Comparison of ENCODE assay signal across 8 mouse cellular contexts in the genomic region with DNA sequence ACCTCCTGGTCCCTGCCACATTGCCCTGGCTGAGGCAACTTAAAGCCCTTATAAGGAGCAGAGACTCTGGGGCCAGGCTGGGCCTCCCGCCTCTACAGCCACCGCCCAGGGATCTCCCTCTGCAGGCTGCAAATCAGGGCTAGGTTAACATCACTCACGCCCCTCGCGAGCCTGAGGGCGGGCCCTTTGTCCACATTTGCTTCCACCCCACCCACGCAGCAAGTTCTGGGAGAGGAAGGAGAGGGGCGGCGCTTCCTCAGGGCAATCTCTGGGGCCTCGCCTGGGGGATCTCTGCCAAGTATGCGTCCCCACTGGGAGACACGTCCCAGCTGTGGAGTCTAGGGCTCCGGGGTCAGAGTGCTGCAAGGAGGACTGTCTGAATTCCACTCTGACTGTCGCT. TPM values are rescaled to one million over a fixed set of nuclear protein-coding genes. Genes with fewer than 3 reads are reported as not detected.
A peak's percentile ranks its signal among the peaks of the same experiment; 100 is the strongest.
DNase-seq lines count a peak whose midpoint lies in the region; ATAC-seq lines count a peak whose summit lies in the region.

No protein-coding gene starts in this region.

- H3K27me3 ChIP-seq in embryonic facial prominence, embryonic 10.5 days (replicated peaks; ENCODE audit: low read depth, poor library complexity, severe bottlenecking), result no peaks in the 10 kb centered on the region
- H3K27me3 ChIP-seq in heart, embryonic 12.5 days (replicated peaks), result no peaks in the 10 kb centered on the region
- no peaks in the 10 kb centered on the region for H3K27me3 ChIP-seq in kidney, embryonic 16.5 days (ENCODE audit: insufficient read depth, low read length)

- peaks cover 45% of the 10 kb centered on the region for H3K4me1 ChIP-seq in embryonic facial prominence, embryonic 10.5 days
- peaks cover 56% of the 10 kb centered on the region for H3K4me1 ChIP-seq in heart, embryonic 12.5 days (replicated peaks)
- H3K4me1 ChIP-seq in kidney, embryonic 16.5 days (ENCODE audit: insufficient read depth, low read length), result peaks cover 24% of the 10 kb centered on the region

- WGBS in embryonic facial prominence, embryonic 10.5 days, result 3% methylated on average over 14 of the region's 14 CpGs
- under 1% methylated on average over 14 of the region's 14 CpGs for WGBS in heart, embryonic 12.5 days
- 0% methylated on average over 14 of the region's 14 CpGs for WGBS in kidney, embryonic 16.5 days

- peak overlapping the region; percentile 92 for H3K4me2 ChIP-seq in heart, embryonic 12.5 days
- peak overlapping the region; percentile 77 for H3K4me2 ChIP-seq in kidney, embryonic 16.5 days (replicated peaks; ENCODE audit: low read depth, low read length)

- H3K9ac ChIP-seq in heart, embryonic 12.5 days, result peak overlapping the region; percentile 84
- H3K9ac ChIP-seq in kidney, embryonic 16.5 days (replicated peaks; ENCODE audit: low read length), result peak overlapping the region; percentile 64

- peak; percentile 55 to 61 for DNase-seq in B cell, adult 2 months
- peak; percentile 98 for DNase-seq in ZHBTc4 (ENCODE audit: low read depth, low spot score)
- peak; percentile 83 for DNase-seq in embryonic facial prominence, embryonic 10.5 days (ENCODE audit: low spot score)
- DNase-seq in lung, postnatal 36 days, result peak; percentile 99
- peak; percentile 72 for DNase-seq in retina, embryonic 14.5 days (ENCODE audit: low spot score)

- ATAC-seq in heart, embryonic 12.5 days (ENCODE audit: insufficient number of reproducible peaks, low FRiP score), result peak; percentile 79
- ATAC-seq in kidney, embryonic 16.5 days (ENCODE audit: low FRiP score, low TSS enrichment), result peak; percentile 90
- ATAC-seq in inflammation-experienced regulatory T-cells, adult 6 months, result no peak

- H3K9me3 ChIP-seq in embryonic facial prominence, embryonic 10.5 days, result no peaks in the 10 kb centered on the region
- no peaks in the 10 kb centered on the region for H3K9me3 ChIP-seq in heart, embryonic 12.5 days (replicated peaks)
- no peaks in the 10 kb centered on the region for H3K9me3 ChIP-seq in kidney, embryonic 16.5 days (ENCODE audit: low read length)

- peak overlapping the region; percentile 56 for H3K4me3 ChIP-seq in embryonic facial prominence, embryonic 10.5 days
- H3K4me3 ChIP-seq in heart, embryonic 12.5 days, result peak overlapping the region; percentile 55
- peak overlapping the region; percentile 52 for H3K4me3 ChIP-seq in kidney, embryonic 16.5 days (ENCODE audit: low read length)

- peak overlapping the region; percentile 89 for H3K27ac ChIP-seq in embryonic facial prominence, embryonic 10.5 days (replicated peaks)
- peak overlapping the region; percentile 91 for H3K27ac ChIP-seq in heart, embryonic 12.5 days (ENCODE audit: poor library complexity, severe bottlenecking)
- H3K27ac ChIP-seq in kidney, embryonic 16.5 days (ENCODE audit: low read length), result peak overlapping the region; percentile 84

- peaks cover 36% of the 10 kb centered on the region for H3K36me3 ChIP-seq in embryonic facial prominence, embryonic 10.5 days (replicated peaks)
- peaks cover 43% of the 10 kb centered on the region for H3K36me3 ChIP-seq in heart, embryonic 12.5 days
- H3K36me3 ChIP-seq in kidney, embryonic 16.5 days (ENCODE audit: insufficient read depth, low read length), result peaks cover 22% of the 10 kb centered on the region

RNA-seq across cellular contexts. Expression of a gene that starts 3.8 kb away (rescaled TPM):
- polyA plus RNA-seq in embryonic facial prominence, embryonic 10.5 days (2016; fragmentation: Nextera tagmentation; extraction: Ambion mirVana), result 0.36 and 0.44 TPM in 2 replicates
- polyA plus RNA-seq in heart, embryonic 12.5 days (2016; fragmentation: Nextera tagmentation; extraction: Ambion mirVana), result 0.14 and 0.19 TPM in 2 replicates
- polyA plus RNA-seq in kidney, embryonic 16.5 days (2015; fragmentation: Nextera tagmentation; extraction: Ambion mirVana), result 0.14 and 0.23 TPM in 2 replicates
- polyA plus RNA-seq in inflammation-experienced regulatory T-cells, adult 6 months (2017; shearing (Covaris generic)), result under 1 TPM in 1 of 3 experiments, not detected in 2; 0.82 TPM

RNA-seq across cellular contexts. Expression of a gene that starts 3.9 kb away (rescaled TPM):
- 27.5 and 28.2 TPM in 2 replicates for polyA plus RNA-seq in embryonic facial prominence, embryonic 10.5 days (2016; fragmentation: Nextera tagmentation; extraction: Ambion mirVana)
- polyA plus RNA-seq in heart, embryonic 12.5 days (2016; fragmentation: Nextera tagmentation; extraction: Ambion mirVana), result 186 and 202 TPM in 2 replicates
- polyA plus RNA-seq in kidney, embryonic 16.5 days (2015; fragmentation: Nextera tagmentation; extraction: Ambion mirVana), result 95.0 and 108 TPM in 2 replicates
- polyA plus RNA-seq in inflammation-experienced regulatory T-cells, adult 6 months (2017; shearing (Covaris generic)), result 10 to 100 TPM in 1 of 3 experiments, 1 to 10 TPM in 2; 1.5 to 23.0 (median 4.8) TPM

RNA-seq across cellular contexts. Expression of a gene that starts 40.0 kb away (rescaled TPM):
- 1.2 and 1.9 TPM in 2 replicates for polyA plus RNA-seq in embryonic facial prominence, embryonic 10.5 days (2016; fragmentation: Nextera tagmentation; extraction: Ambion mirVana)
- 0.17 and 0.32 TPM in 2 replicates for polyA plus RNA-seq in heart, embryonic 12.5 days (2016; fragmentation: Nextera tagmentation; extraction: Ambion mirVana)
- 0.81 and 0.92 TPM in 2 replicates for polyA plus RNA-seq in kidney, embryonic 16.5 days (2015; fragmentation: Nextera tagmentation; extraction: Ambion mirVana)
- polyA plus RNA-seq in inflammation-experienced regulatory T-cells, adult 6 months (2017; shearing (Covaris generic)), result not detected

RNA-seq across cellular contexts. Expression of a gene that starts 43.3 kb away (rescaled TPM):
- polyA plus RNA-seq in embryonic facial prominence, embryonic 10.5 days (2016; fragmentation: Nextera tagmentation; extraction: Ambion mirVana), result 0.02 TPM in 1 of 2 replicates, not detected in the other
- not detected in 2 replicates for polyA plus RNA-seq in heart, embryonic 12.5 days (2016; fragmentation: Nextera tagmentation; extraction: Ambion mirVana)
- polyA plus RNA-seq in kidney, embryonic 16.5 days (2015; fragmentation: Nextera tagmentation; extraction: Ambion mirVana), result not detected in 2 replicates
- not detected for polyA plus RNA-seq in inflammation-experienced regulatory T-cells, adult 6 months (2017; shearing (Covaris generic))
